Mouse (Mus musculus): ENCODE data around the gene Gm20388. TPM values are rescaled to one million over a fixed set of nuclear protein-coding genes. Genes with fewer than 3 reads are reported as not detected.

Gene Gm20388
- polyA plus RNA-seq, 1 experiment from 2014 or later, result not detected

- ATAC-seq (ENCODE audit: insufficient number of reproducible peaks, insufficient read depth, low FRiP score, low TSS enrichment, low read depth), result no peak
- Histone ChIP-seq H3K4me1 (peaks cover 35% of the 10 kb centered on the region), H3K27me3 (no peaks in the 10 kb centered on the region), H3K4me3 (no peak overlapping the region), H3K9ac (no peak overlapping the region), H3K4me2 (no peak overlapping the region), H3K36me3 (peaks cover 34% of the 10 kb centered on the region), H3K27ac (no peak overlapping the region), H3K9me3 (no peaks in the 10 kb centered on the region)
- WGBS, result 96% methylated on average over 1 of the region's 1 CpGs
Measured at GRCm38 (mm10) chr8:122441326-122441725, 2530.7 kb downstream of the Gm20388 start.

- peak overlapping the region; percentile 97 for H3K4me2 ChIP-seq
- WGBS, result 28% methylated on average over 7 of the region's 7 CpGs
- peak overlapping the region; percentile 81 for H3K9ac ChIP-seq
- no peaks in the 10 kb centered on the region for H3K9me3 ChIP-seq
- no peak for ATAC-seq (ENCODE audit: insufficient number of reproducible peaks, insufficient read depth, low FRiP score, low TSS enrichment, low read depth)
- no peaks in the 10 kb centered on the region for H3K27me3 ChIP-seq
- H3K27ac ChIP-seq, result peak overlapping the region; percentile 85; the same call in 1 of the 2 replicates
- H3K4me1 ChIP-seq, result peaks cover 35% of the 10 kb centered on the region
- H3K36me3 ChIP-seq, result peaks cover 24% of the 10 kb centered on the region
- H3K4me3 ChIP-seq, result peak overlapping the region; percentile 77
Measured at GRCm38 (mm10) chr8:122442356-122442755, 2531.7 kb downstream of the Gm20388 start.

GRCm38 (mm10) chr8:122442781-122443180 lies 2532.1 kb downstream of the Gm20388 start:
- H3K9me3 ChIP-seq, result no peaks in the 10 kb centered on the region
- H3K27me3 ChIP-seq, result no peaks in the 10 kb centered on the region
- H3K36me3 ChIP-seq, result peaks cover 19% of the 10 kb centered on the region
- peak overlapping the region; percentile 85 for H3K27ac ChIP-seq
- peak overlapping the region; percentile 81 for H3K9ac ChIP-seq
- peaks cover 35% of the 10 kb centered on the region for H3K4me1 ChIP-seq
- H3K4me2 ChIP-seq, result peak overlapping the region; percentile 97
- under 1% methylated on average over 12 of the region's 12 CpGs for WGBS
- peak overlapping the region; percentile 77 for H3K4me3 ChIP-seq
- peak; percentile 8; the same call in 1 of the 2 replicates for ATAC-seq (ENCODE audit: insufficient number of reproducible peaks, insufficient read depth, low FRiP score, low TSS enrichment, low read depth)

GRCm38 (mm10) chr8:122443262-122444006 lies 2532.8 kb downstream of the Gm20388 start, which contains the start of gene Mvd:
Gene Mvd (minus strand): TSS chr8:122443422.
- peaks cover 13% of the 10 kb centered on the region for H3K36me3 ChIP-seq
- H3K9me3 ChIP-seq, result no peaks in the 10 kb centered on the region
- peak within 1 kb of the TSS; percentile 93 for H3K27ac ChIP-seq
- H3K4me2 ChIP-seq, result peak within 1 kb of the TSS; percentile 97
- H3K4me3 ChIP-seq, result peak within 1 kb of the TSS; percentile 77
- WGBS, result under 1% methylated on average over 47 of the region's 47 CpGs
- ATAC-seq (ENCODE audit: insufficient number of reproducible peaks, insufficient read depth, low FRiP score, low TSS enrichment, low read depth), result peak; percentile 98
- peaks cover 29% of the 10 kb centered on the region for H3K4me1 ChIP-seq
- peak within 1 kb of the TSS; percentile 81 for H3K9ac ChIP-seq
- no peaks in the 10 kb centered on the region for H3K27me3 ChIP-seq

- peak overlapping the region; percentile 81 for H3K9ac ChIP-seq
- peak overlapping the region; percentile 93 for H3K27ac ChIP-seq
- H3K4me1 ChIP-seq, result peaks cover 29% of the 10 kb centered on the region
- peak overlapping the region; percentile 97 for H3K4me2 ChIP-seq
- peak overlapping the region; percentile 77 for H3K4me3 ChIP-seq
- peaks cover 6% of the 10 kb centered on the region for H3K36me3 ChIP-seq
- peak; percentile 33; the same call in 1 of the 2 replicates for ATAC-seq (ENCODE audit: insufficient number of reproducible peaks, insufficient read depth, low FRiP score, low TSS enrichment, low read depth)
- whole genome bisulfite sequencing, result 10% methylated on average over 19 of the region's 19 CpGs
- no peaks in the 10 kb centered on the region for H3K27me3 ChIP-seq
- H3K9me3 ChIP-seq, result no peaks in the 10 kb centered on the region
Measured at GRCm38 (mm10) chr8:122444058-122444748, 2533.6 kb downstream of the Gm20388 start.

GRCm38 (mm10) chr8:122445203-122445602 lies 2534.6 kb downstream of the Gm20388 start:
- Histone ChIP-seq H3K27ac (peak overlapping the region; percentile 93), H3K27me3 (no peaks in the 10 kb centered on the region), H3K4me3 (peak overlapping the region; percentile 77; the same call in 1 of the 2 replicates), H3K36me3 (no peaks in the 10 kb centered on the region), H3K4me2 (peak overlapping the region; percentile 21; the same call in 1 of the 2 replicates), H3K4me1 (peaks cover 29% of the 10 kb centered on the region), H3K9ac (no peak overlapping the region), H3K9me3 (no peaks in the 10 kb centered on the region)
- 68% methylated on average over 3 of the region's 3 CpGs for WGBS
- no peak for ATAC-seq (ENCODE audit: insufficient number of reproducible peaks, insufficient read depth, low FRiP score, low TSS enrichment, low read depth)

- H3K4me2 ChIP-seq, result no peak overlapping the region
- no peak for ATAC-seq (ENCODE audit: insufficient number of reproducible peaks, insufficient read depth, low FRiP score, low TSS enrichment, low read depth)
- 82% methylated on average over 7 of the region's 7 CpGs for WGBS
- no peaks in the 10 kb centered on the region for H3K36me3 ChIP-seq
- H3K4me3 ChIP-seq, result no peak overlapping the region
- H3K27me3 ChIP-seq, result peaks cover 3% of the 10 kb centered on the region; the same call in 1 of the 2 replicates
- H3K9me3 ChIP-seq, result no peaks in the 10 kb centered on the region
- H3K27ac ChIP-seq, result no peak overlapping the region
- peak overlapping the region; percentile 40; the same call in 1 of the 2 replicates for H3K9ac ChIP-seq
- no peaks in the 10 kb centered on the region for H3K4me1 ChIP-seq
Measured at GRCm38 (mm10) chr8:122451161-122451703, 2540.6 kb downstream of the Gm20388 start.

GRCm38 (mm10) chr8:122452154-122452553 lies 2541.5 kb downstream of the Gm20388 start:
- no peak overlapping the region for H3K9ac ChIP-seq
- H3K27me3 ChIP-seq, result peaks cover 10% of the 10 kb centered on the region; the same call in 1 of the 2 replicates
- no peaks in the 10 kb centered on the region for H3K36me3 ChIP-seq
- ATAC-seq (ENCODE audit: insufficient number of reproducible peaks, insufficient read depth, low FRiP score, low TSS enrichment, low read depth), result no peak
- WGBS, result 87% methylated on average over 10 of the region's 10 CpGs
- no peaks in the 10 kb centered on the region for H3K9me3 ChIP-seq
- no peak overlapping the region for H3K4me2 ChIP-seq
- H3K4me1 ChIP-seq, result no peaks in the 10 kb centered on the region
- H3K4me3 ChIP-seq, result no peak overlapping the region
- H3K27ac ChIP-seq, result no peak overlapping the region

- Histone ChIP-seq H3K9me3 (no peaks in the 10 kb centered on the region), H3K36me3 (no peaks in the 10 kb centered on the region), H3K27ac (no peak overlapping the region), H3K27me3 (peaks cover 32% of the 10 kb centered on the region), H3K4me1 (no peaks in the 10 kb centered on the region), H3K9ac (no peak overlapping the region), H3K4me2 (no peak overlapping the region), H3K4me3 (no peak overlapping the region)
- 86% methylated on average over 6 of the region's 6 CpGs for WGBS
- no peak for ATAC-seq (ENCODE audit: insufficient number of reproducible peaks, insufficient read depth, low FRiP score, low TSS enrichment, low read depth)
Measured at GRCm38 (mm10) chr8:122454409-122454808, 2543.8 kb downstream of the Gm20388 start.

- Histone ChIP-seq H3K4me2 (no peak overlapping the region), H3K27ac (no peak overlapping the region), H3K9ac (no peak overlapping the region), H3K9me3 (no peaks in the 10 kb centered on the region), H3K4me1 (peaks cover 22% of the 10 kb centered on the region), H3K36me3 (no peaks in the 10 kb centered on the region), H3K27me3 (peaks cover 60% of the 10 kb centered on the region), H3K4me3 (no peak overlapping the region)
- no peak for ATAC-seq (ENCODE audit: insufficient number of reproducible peaks, insufficient read depth, low FRiP score, low TSS enrichment, low read depth)
- 66% methylated on average over 11 of the region's 11 CpGs for WGBS
Measured at GRCm38 (mm10) chr8:122457171-122457570, 2546.5 kb downstream of the Gm20388 start.

- no peak overlapping the region for H3K4me3 ChIP-seq
- no peak overlapping the region for H3K9ac ChIP-seq
- peaks cover 27% of the 10 kb centered on the region for H3K4me1 ChIP-seq
- no peaks in the 10 kb centered on the region for H3K36me3 ChIP-seq
- peak overlapping the region; percentile 56; the same call in 1 of the 2 replicates for H3K4me2 ChIP-seq
- ATAC-seq (ENCODE audit: insufficient number of reproducible peaks, insufficient read depth, low FRiP score, low TSS enrichment, low read depth), result no peak
- H3K27me3 ChIP-seq, result peaks cover 70% of the 10 kb centered on the region
- 61% methylated on average over 6 of the region's 6 CpGs for WGBS
- H3K27ac ChIP-seq, result no peak overlapping the region
- H3K9me3 ChIP-seq, result no peaks in the 10 kb centered on the region
Measured at GRCm38 (mm10) chr8:122459218-122459900, 2548.7 kb downstream of the Gm20388 start.
